Mouse (Mus musculus) right cerebral cortex, postnatal 36 days (tissue): ENCODE data around the gene Prkar2a.

Experiments used
- DNase-seq, 2 experiments: peaks; one replicate each; pipeline ENCODE4 v3.0.0; 2022; ENCODE audit warnings: low spot score in 2 of 2, mixed read lengths in 1 of 2

Gene Prkar2a

GRCm38 (mm10) chr9:108795762-108796161 lies 106.6 kb downstream of the Prkar2a start:
- DNase-seq = no peak

GRCm38 (mm10) chr9:108796351-108796981 lies 107.4 kb downstream of the Prkar2a start:
- no peak for DNase-seq

GRCm38 (mm10) chr9:108797477-108797876 lies 108.4 kb downstream of the Prkar2a start:
- DNase-seq = no peak

DNA sequence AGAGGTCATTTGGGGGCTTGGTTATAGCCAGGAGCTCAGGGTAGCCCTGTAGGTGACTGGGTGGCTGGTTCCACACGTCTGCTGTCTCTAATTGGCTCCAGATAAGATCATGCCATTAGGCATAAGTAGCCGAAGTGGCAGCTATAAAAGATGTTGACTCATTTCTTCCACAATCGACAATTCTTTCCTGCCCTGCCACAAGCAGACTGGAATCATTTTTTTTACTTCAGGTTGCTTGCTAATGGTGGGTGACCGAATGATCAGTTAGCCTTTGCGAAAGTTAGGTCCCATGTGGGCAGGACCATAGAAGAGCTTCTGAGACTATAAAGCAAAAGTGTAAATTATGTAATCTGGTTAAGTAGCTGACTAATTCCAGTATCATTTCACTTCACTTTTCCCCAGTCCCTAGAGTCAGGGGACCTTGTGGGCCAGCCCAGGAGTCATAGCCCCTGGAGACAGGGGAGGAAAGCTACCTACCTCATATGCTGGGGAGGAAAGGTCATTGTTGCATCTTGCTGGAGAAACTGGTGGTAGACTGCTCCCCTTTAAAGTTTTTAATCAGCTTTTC lies 109.5 kb downstream of the Prkar2a start:
- no peak for DNase-seq

DNA sequence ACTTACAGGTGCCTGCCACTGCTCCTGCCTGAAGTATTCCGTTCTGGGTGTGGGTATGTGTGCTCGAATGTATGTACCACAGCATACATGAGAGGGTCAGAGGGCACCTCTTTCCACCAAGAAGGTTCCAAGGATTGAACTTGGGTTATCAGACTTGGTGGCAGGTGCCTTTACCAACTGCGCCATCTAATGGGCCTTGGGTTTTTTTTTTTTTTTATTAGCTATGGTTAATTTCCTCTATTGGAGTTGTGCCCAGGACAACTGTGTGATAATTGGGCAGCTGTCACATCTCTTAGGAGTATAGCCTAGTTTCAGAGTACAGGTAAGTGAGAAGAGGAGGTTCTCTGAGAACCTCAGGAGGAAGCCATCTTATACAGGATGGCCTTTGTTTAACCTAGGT lies 110.5 kb downstream of the Prkar2a start:
- DNase-seq = no peak
